Mouse (Mus musculus) embryonic facial prominence, embryonic 11.5 days (tissue): ENCODE data around the gene Hs6st3. TPM values are rescaled to one million over a fixed set of nuclear protein-coding genes. Genes with fewer than 3 reads are reported as not detected.

ENCODE experiments used
- ATAC-seq: fragments of 200-750 bp; cut with Nextera tagmentation; replicated peaks from 2 replicates; pipeline ENCODE4 v1.8.0; 2017; ENCODE audit warnings: low read depth; ENCODE audit not compliant: insufficient number of reproducible peaks, low FRiP score, low TSS enrichment
- DNase-seq: peaks from one replicate; pipeline ENCODE4 v3.0.0-alpha.2; 2015; ENCODE audit warnings: low spot score
- H3K27ac ChIP-seq: fragments of 300-500 bp; sonication (generic); replicated peaks from 2 replicates; pipeline ENCODE4 v1.5.1; 2014; ENCODE audit warnings: mild to moderate bottlenecking, low read depth, low read length, control low read depth
- H3K27me3 ChIP-seq: fragments of 300-500 bp; sonication (generic); 2 replicates; pipeline ENCODE4 v1.6.1; 2014; ENCODE audit warnings: mild to moderate bottlenecking, low read length, moderate library complexity, mixed read lengths; ENCODE audit not compliant: control insufficient read depth, insufficient read depth
- H3K36me3 ChIP-seq: fragments of 300-500 bp; sonication (generic); replicated peaks from 2 replicates; pipeline ENCODE4 v1.6.1; 2014; ENCODE audit warnings: low read depth, mild to moderate bottlenecking, low read length, moderate library complexity, mixed read lengths; ENCODE audit not compliant: control insufficient read depth, insufficient read depth
- H3K4me1 ChIP-seq: fragments of 300-500 bp; sonication (generic); 2 replicates; pipeline ENCODE4 v1.6.1; 2014; ENCODE audit warnings: low read length, mixed read lengths; ENCODE audit not compliant: control insufficient read depth, insufficient read depth
- H3K4me2 ChIP-seq: fragments of 300-500 bp; sonication (generic); 2 replicates; pipeline ENCODE4 v1.6.1; 2014; ENCODE audit warnings: low read depth, mild to moderate bottlenecking, control low read depth, low read length, moderate library complexity
- H3K4me3 ChIP-seq: fragments of 300-500 bp; sonication (generic); 2 replicates; pipeline ENCODE4 v1.5.1; 2014; ENCODE audit warnings: low read depth, low read length, control low read depth
- H3K9ac ChIP-seq: fragments of 300-500 bp; sonication (generic); replicated peaks from 2 replicates; pipeline ENCODE4 v1.6.1; 2014; ENCODE audit warnings: mild to moderate bottlenecking, control low read depth, low read length
- H3K9me3 ChIP-seq: fragments of 300-500 bp; sonication (generic); replicated peaks from 2 replicates; pipeline ENCODE4 v1.6.1; 2016; ENCODE audit warnings: mild to moderate bottlenecking, low read length, inconsistent platforms, mixed read lengths; ENCODE audit not compliant: control insufficient read depth
- WGBS: fragments of 180-500 bp; shearing (Covaris S2); extraction: QIAGEN DNeasy Blood & Tissue Kit; methylation state at CpG from one replicate; pipeline ENCODE4 v1.1.7; 2014; 5-methylcytosine and 5-hydroxymethylcytosine counted together
- polyA plus RNA-seq: library from polyadenylated mRNA; unstranded; fragments of >200 nt; fragmentation: Nextera tagmentation; extraction: Ambion mirVana; gene quantifications from 2 replicates; pipeline ENCODE4 v1.2.1, GENCODE M21; 2014

Gene Hs6st3
- polyA plus RNA-seq, 1 experiment from 2014 or later: 0.24 TPM

DNA sequence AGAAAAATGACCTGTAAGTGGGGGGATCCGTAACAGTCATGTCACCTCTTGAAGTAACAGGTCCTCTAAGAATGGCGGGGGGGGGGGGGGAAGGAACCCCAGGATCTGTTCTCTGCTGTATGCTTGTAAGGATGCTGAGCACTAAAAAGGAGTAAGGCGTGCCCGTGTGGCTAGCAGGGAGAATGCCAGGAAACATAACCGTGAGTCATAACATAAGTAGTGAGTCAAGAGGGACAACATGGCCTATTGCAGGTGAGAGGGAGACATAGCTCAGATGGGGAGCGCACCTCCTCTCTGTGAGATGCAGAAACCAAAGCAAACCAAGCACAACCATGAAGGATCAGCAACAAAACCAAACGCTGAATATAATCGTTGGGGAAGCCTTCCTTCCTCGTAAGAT, 55.8 kb downstream of the Hs6st3 start:
- H3K27me3 ChIP-seq: no peaks in the 10 kb centered on the region
- H3K4me3 ChIP-seq: no peak overlapping the region
- no peaks in the 10 kb centered on the region for H3K9me3 ChIP-seq
- WGBS: 88% methylated on average over 9 of the region's 9 CpGs
- no peak overlapping the region for H3K27ac ChIP-seq
- H3K4me2 ChIP-seq: no peak overlapping the region
- DNase-seq: no peak
- H3K9ac ChIP-seq: no peak overlapping the region
- ATAC-seq: no peak
- no peaks in the 10 kb centered on the region for H3K4me1 ChIP-seq
- no peaks in the 10 kb centered on the region for H3K36me3 ChIP-seq

DNA sequence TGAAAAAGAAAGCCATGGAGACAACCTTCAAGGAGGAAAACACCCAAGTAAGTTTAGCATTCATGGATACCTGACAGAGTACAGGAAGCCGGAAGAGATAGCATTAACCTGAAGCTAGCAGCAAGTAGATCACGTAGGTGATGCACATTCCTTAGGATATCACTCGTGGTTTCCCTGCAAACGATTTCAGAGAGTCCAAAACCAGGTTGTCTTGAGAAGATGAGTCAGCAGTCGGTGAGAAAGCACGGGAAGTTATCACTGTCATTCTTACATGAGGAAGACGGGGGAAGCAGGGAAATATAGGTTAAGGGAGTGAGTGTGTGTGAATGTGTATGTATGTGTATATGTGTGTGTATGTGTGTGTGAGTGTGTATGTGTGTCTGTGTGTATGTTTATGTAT, 65.4 kb downstream of the Hs6st3 start:
- Histone ChIP-seq H3K4me3 (no peak overlapping the region), H3K9me3 (no peaks in the 10 kb centered on the region), H3K4me1 (no peaks in the 10 kb centered on the region), H3K9ac (no peak overlapping the region), H3K27ac (no peak overlapping the region), H3K27me3 (no peaks in the 10 kb centered on the region), H3K4me2 (no peak overlapping the region), H3K36me3 (no peaks in the 10 kb centered on the region)
- 89% methylated on average over 7 of the region's 7 CpGs for WGBS
- ATAC-seq (no peak), DNase-seq (no peak)

DNA sequence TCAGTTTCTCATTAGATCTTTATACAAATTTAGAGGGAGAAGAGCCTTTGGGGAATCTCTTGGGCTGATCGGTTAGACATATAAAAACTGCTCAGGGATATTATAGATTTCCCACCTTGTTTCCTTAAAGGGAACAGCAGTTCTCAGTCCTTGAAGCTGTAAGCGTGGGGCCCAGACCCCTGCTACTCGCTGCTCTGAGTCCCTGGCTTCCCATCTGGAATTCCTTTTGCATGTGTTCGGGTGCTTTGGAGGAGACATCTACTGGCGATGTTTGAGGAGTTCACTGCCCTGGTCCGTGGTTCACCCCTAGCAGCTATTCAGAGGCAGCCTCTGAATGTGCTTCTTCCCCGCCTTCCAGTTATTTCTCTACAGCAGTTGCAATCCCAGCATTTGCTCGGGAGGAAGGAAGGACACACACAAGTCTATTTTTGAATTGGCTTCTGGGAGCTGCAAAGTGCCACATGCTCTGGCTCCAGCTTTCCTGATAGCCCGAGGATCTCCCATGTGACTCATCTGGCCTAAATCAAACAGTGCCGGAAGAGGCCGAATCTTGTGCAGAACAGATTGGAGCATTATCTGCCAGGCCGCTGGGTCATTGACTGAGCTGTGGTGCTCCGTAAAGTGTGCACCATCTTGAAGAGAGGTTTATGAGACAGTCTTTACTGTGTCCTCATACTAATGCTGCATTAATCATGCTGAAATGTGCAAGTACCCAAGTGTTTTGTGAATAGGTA, 77.6 kb downstream of the Hs6st3 start:
- Histone ChIP-seq H3K4me2 (no peak overlapping the region), H3K9me3 (no peaks in the 10 kb centered on the region), H3K4me3 (no peak overlapping the region), H3K27me3 (no peaks in the 10 kb centered on the region), H3K4me1 (no peaks in the 10 kb centered on the region), H3K36me3 (no peaks in the 10 kb centered on the region), H3K9ac (no peak overlapping the region), H3K27ac (no peak overlapping the region)
- DNase-seq: no peak
- no peak for ATAC-seq
- 74% methylated on average over 13 of the region's 13 CpGs for WGBS

DNA sequence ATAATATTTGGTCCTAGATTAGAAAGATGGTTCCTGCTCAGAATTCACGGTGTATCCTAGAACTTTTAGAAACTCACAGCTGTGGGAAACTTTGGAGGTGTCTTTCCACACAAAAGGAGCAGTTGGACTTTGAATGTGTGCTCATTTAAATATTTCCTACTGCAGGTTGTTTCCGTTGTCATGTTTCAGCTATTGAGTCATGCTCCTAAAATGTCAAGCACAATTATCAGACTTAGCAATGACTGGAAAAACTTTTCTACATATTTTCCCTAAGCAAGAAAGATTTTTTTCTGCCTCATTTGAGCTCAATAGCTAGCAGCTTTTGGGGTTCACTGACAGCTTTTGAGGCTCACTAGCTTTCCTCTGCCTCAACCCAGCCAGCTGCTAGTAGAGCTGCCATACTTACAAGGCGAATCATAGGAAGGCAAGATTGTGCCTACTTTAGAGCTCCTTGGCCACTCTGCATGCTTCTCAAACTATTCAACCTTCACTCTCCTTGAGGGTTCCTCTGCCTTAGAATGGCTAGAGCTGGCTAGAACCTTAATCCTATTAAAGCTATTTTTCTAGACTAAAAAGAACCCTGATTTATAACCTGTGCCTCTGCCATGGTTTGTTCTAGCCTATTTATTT, 89.7 kb downstream of the Hs6st3 start:
- ATAC-seq (no peak), DNase-seq (no peak)
- H3K27ac ChIP-seq: no peak overlapping the region
- no peaks in the 10 kb centered on the region for H3K9me3 ChIP-seq
- no peak overlapping the region for H3K4me3 ChIP-seq
- no peak overlapping the region for H3K9ac ChIP-seq
- whole genome bisulfite sequencing: 84% methylated on average over 3 of the region's 3 CpGs
- no peaks in the 10 kb centered on the region for H3K27me3 ChIP-seq
- H3K4me2 ChIP-seq: no peak overlapping the region
- no peaks in the 10 kb centered on the region for H3K4me1 ChIP-seq
- H3K36me3 ChIP-seq: no peaks in the 10 kb centered on the region

DNA sequence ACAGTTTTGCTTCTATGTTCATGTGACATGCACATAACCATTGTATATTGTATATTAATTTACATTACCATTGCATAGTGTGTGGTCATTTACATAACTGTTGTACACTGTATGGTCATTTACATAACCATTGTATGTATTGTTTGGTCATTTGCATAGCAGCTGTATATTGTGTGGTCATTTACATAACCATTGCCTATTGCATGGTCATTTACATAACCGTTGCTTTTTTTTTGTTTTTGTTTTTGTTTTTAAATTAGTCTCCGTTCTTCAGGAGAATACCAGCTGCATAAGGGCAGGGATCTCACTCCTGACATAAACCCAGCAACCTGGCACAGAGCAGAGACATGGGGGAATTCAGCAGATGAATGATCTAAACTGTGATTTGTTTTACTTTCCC, 95.5 kb downstream of the Hs6st3 start:
- H3K9ac ChIP-seq: no peak overlapping the region
- no peaks in the 10 kb centered on the region for H3K4me1 ChIP-seq
- no peak overlapping the region for H3K27ac ChIP-seq
- H3K9me3 ChIP-seq: no peaks in the 10 kb centered on the region
- H3K4me2 ChIP-seq: no peak overlapping the region
- ATAC-seq: no peak
- WGBS: 88% methylated on average over 2 of the region's 2 CpGs
- no peaks in the 10 kb centered on the region for H3K36me3 ChIP-seq
- H3K4me3 ChIP-seq: no peak overlapping the region
- DNase-seq: no peak
- no peaks in the 10 kb centered on the region for H3K27me3 ChIP-seq

DNA sequence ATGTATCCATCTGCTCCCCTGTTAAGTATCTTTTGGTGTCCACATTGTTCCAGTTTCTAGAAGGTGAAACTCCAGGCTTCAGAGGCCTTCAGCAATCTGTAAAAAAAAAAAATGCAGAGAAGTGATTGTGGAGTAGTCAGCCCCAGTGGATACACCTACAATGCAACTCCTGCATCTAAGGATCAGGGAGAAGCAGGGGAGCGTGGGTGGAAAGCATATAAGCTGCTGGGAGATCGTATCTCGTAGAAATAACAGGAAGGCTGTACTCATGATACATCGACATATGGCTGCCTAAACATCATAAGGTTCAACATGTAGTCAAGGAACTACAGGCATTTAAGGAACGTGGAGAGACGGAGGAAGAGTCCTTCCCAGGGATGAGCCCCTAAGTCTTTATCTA, 109.0 kb downstream of the Hs6st3 start:
- no peaks in the 10 kb centered on the region for H3K36me3 ChIP-seq
- H3K4me3 ChIP-seq: no peak overlapping the region
- ATAC-seq (no peak), DNase-seq (no peak)
- no peaks in the 10 kb centered on the region for H3K9me3 ChIP-seq
- H3K27me3 ChIP-seq: no peaks in the 10 kb centered on the region
- 92% methylated on average over 6 of the region's 6 CpGs for WGBS
- no peak overlapping the region for H3K27ac ChIP-seq
- no peak overlapping the region for H3K4me2 ChIP-seq
- no peaks in the 10 kb centered on the region for H3K4me1 ChIP-seq
- H3K9ac ChIP-seq: no peak overlapping the region

DNA sequence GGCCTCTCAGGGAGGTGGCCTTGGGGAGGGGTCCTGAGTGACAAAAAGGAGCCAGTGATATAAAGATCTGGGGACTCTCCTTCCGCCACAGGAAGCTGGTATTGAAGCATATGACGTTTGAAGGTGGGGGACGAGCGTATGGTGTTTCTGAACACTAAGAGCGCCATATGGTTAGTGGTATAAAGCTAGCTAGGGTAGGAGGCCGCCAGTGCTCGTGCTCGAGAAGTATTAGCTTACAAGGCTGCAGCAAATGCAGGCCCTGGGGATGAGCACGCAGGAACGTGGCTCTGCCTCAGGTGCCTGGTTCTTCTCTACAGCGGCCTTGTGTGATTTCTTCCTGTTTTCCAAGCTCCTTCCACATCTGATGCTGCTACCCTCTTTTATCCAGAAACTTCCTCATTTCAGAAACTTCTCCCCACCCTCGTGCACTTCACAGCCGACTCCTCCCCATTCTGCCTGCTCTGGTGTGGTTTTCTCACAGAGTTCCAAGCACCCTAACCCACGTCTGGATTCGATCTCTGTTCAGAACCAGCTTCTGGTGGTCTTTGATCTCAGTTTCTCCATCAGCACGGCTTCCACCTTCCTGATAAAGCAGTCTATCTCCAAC, 110.0 kb downstream of the Hs6st3 start:
- H3K9me3 ChIP-seq: no peaks in the 10 kb centered on the region
- no peaks in the 10 kb centered on the region for H3K27me3 ChIP-seq
- 82% methylated on average over 16 of the region's 16 CpGs for WGBS
- H3K36me3 ChIP-seq: no peaks in the 10 kb centered on the region
- ATAC-seq (no peak), DNase-seq (no peak)
- H3K9ac ChIP-seq: no peak overlapping the region
- H3K4me1 ChIP-seq: no peaks in the 10 kb centered on the region
- H3K27ac ChIP-seq: no peak overlapping the region
- no peak overlapping the region for H3K4me3 ChIP-seq
- no peak overlapping the region for H3K4me2 ChIP-seq

DNA sequence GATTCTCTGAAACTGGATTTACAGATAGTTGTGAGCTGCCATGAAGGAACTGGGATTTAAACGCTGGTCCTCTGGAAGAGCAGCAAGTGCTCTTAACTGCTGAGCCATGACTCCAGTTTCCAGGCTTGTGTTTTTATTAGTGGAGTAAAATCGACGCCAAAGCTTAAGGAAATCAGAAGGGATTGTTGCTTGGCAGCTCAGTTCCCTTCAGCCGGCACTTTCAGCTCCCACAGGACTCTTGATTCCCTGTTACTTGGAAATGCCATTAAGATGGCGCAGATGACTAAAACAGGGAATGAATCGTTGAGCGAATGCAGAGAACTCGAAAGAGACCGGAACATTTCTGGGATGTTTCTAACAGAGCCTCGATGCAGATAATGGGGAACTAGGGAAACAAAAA, 112.2 kb downstream of the Hs6st3 start:
- WGBS: 77% methylated on average over 10 of the region's 10 CpGs

More for the DNA sequence above, 112.2 kb downstream of the Hs6st3 start:
- Histone ChIP-seq H3K36me3 (no peaks in the 10 kb centered on the region), H3K27me3 (no peaks in the 10 kb centered on the region), H3K9ac (no peak overlapping the region), H3K4me2 (no peak overlapping the region), H3K4me1 (no peaks in the 10 kb centered on the region), H3K27ac (no peak overlapping the region), H3K9me3 (no peaks in the 10 kb centered on the region), H3K4me3 (no peak overlapping the region)
- DNase-seq (no peak), ATAC-seq (no peak)
